Mouse (Mus musculus) myocyte (in vitro differentiated cells): ENCODE measurements around the gene Dgat2l6.

Experiments used
- E2F4 ChIP-seq: IDR thresholded peaks from one replicate; pipeline ENCODE4 v1.6.1; 2011; ENCODE audit warnings: mild to moderate bottlenecking, control low read depth, moderate library complexity; ENCODE audit not compliant: insufficient read depth
- MYOD1 ChIP-seq, 3 experiments: IDR thresholded peaks; one replicate each; pipeline ENCODE4 v1.6.1; 2011; ENCODE audit warnings: control low read depth in 2 of 3, low read depth in 2 of 3, mild to moderate bottlenecking in 2 of 3, moderate library complexity in 1 of 3; ENCODE audit not compliant: insufficient read length in 2 of 3, control insufficient read depth in 1 of 3
- POLR2A ChIP-seq: IDR thresholded peaks from one replicate; pipeline ENCODE4 v1.6.1; 2011; ENCODE audit warnings: low read depth, mild to moderate bottlenecking, control low read depth, moderate library complexity; ENCODE audit not compliant: insufficient read length

DNA sequence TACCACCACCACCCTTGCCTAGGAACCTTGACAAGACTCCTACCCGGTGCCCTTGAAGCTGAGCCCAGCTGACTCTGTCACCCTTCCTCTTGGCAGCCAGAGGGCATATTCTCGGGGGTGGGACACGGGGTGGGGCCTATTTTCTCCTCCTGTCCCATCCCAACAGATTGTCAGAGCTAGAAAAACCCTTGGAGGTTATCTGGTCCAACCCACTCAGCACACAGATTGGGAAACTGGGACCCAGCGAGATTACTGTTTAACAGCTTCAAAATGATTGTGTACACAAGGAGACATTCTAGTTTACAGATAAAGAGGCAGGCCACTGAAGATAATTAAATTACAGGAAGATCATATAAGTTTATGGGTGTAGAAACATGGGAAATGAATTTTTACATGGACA lies 70.2 kb downstream of the Dgat2l6 start, which contains the start of gene P2ry4:
- no peak for TF ChIP-seq E2F4
- TF ChIP-seq MYOD1 (IDR thresholded peaks at IDR 0.05; ENCODE audit: control insufficient read depth in 1 of 3, insufficient read length in 2 of 3, low read depth in 2 of 3), result no peak
- no peak for TF ChIP-seq POLR2A
